Comparison of ENCODE assay signal across 9 mouse cellular contexts in the genomic region with DNA sequence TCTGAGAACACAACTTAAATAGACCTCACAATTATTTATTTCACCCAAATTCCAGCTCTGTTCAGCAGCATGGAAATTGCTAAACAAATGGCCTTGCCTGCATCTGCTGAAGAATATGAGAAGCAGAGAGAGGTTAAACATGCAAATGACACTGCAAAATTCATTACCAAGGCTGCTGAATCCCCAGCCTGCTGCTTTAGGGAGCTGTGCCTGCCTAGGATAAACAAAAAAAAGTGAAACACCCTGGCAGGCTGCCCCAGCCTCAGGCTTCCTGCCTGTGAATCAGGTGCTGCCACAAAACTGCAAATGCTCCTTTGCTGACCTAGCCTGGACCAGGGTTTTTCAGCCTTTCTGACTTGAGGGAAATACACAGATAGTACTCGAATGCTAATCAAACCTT.
DNase-seq lines count a peak whose midpoint lies in the region; ATAC-seq and TF ChIP-seq lines count a peak whose summit lies in the region.
"Had no signal": no experiment of that assay in that cellular context is flagged by ENCODE, and none has a peak within 500 bp of the region (broad histone marks: within the 10 kb centered on the region; RNA-seq: fewer than 3 reads in every experiment).

No protein-coding gene starts in this region.

- no peak overlapping the region for H3K27ac ChIP-seq in kidney, adult 2 months (ENCODE audit: insufficient read depth, low read depth, low read length)
- H3K27ac ChIP-seq in kidney, embryonic 15.5 days: no peak overlapping the region
- H3K27ac ChIP-seq in midbrain, embryonic 14.5 days (replicated peaks; ENCODE audit: low read depth, low read length): peak overlapping the region; percentile 76
- H3K27ac ChIP-seq: lung, embryonic 15.5 days had no signal

- H3K9me3 ChIP-seq in kidney, embryonic 15.5 days (replicated peaks): no peaks in the 10 kb centered on the region
- no peaks in the 10 kb centered on the region for H3K9me3 ChIP-seq in midbrain, embryonic 14.5 days (ENCODE audit: control insufficient read depth, low read length)
- H3K9me3 ChIP-seq: lung, embryonic 15.5 days had no signal

- H3K4me3 ChIP-seq in kidney, adult 2 months (ENCODE audit: insufficient read depth, low read depth, low read length): no peak overlapping the region
- no peak overlapping the region for H3K4me3 ChIP-seq in kidney, embryonic 15.5 days (replicated peaks)
- no peak overlapping the region for H3K4me3 ChIP-seq in midbrain, embryonic 14.5 days (replicated peaks; ENCODE audit: low read depth, low read length)
- H3K4me3 ChIP-seq: lung, embryonic 15.5 days had no signal

- ATAC-seq in kidney, embryonic 15.5 days (replicated peaks; ENCODE audit: low FRiP score): no peak
- ATAC-seq in midbrain, embryonic 14.5 days (ENCODE audit: low FRiP score, low TSS enrichment): peak; percentile 53; the same call in 1 of the 2 replicates

- peak; percentile 20 for DNase-seq in kidney, adult 2 months
- peak; percentile 2 for DNase-seq in adrenal gland, adult 8-10 months
- DNase-seq in cerebellum, postnatal 25 days: peak; percentile 90 to 93
- DNase-seq in midbrain, embryonic 14.5 days: peak; percentile 71
- DNase-seq in retina, postnatal 1 day: no peak
- no peak for DNase-seq in ovary, postnatal 14 days (ENCODE audit: low spot score)
- DNase-seq in gastrocnemius, adult 18-20 months (ENCODE audit: low spot score): no peak

- no peaks in the 10 kb centered on the region for H3K36me3 ChIP-seq in kidney, adult 2 months (ENCODE audit: control insufficient read depth, insufficient read depth, low read length)
- H3K36me3 ChIP-seq in kidney, embryonic 15.5 days: no peaks in the 10 kb centered on the region
- no peaks in the 10 kb centered on the region for H3K36me3 ChIP-seq in midbrain, embryonic 14.5 days (ENCODE audit: control insufficient read depth, insufficient read depth, low read length)
- H3K36me3 ChIP-seq: lung, embryonic 15.5 days had no signal

- WGBS in kidney, adult 2 months: 55% methylated on average over 1 of the region's 1 CpGs
- 83% methylated on average over 1 of the region's 1 CpGs for WGBS in kidney, embryonic 15.5 days
- 53% methylated on average over 1 of the region's 1 CpGs for WGBS in midbrain, embryonic 14.5 days

- no peaks in the 10 kb centered on the region for H3K27me3 ChIP-seq in kidney, adult 2 months (replicated peaks; ENCODE audit: control insufficient read depth, insufficient read depth, low read length)
- no peaks in the 10 kb centered on the region for H3K27me3 ChIP-seq in kidney, embryonic 15.5 days
- no peaks in the 10 kb centered on the region for H3K27me3 ChIP-seq in midbrain, embryonic 14.5 days (ENCODE audit: control insufficient read depth, insufficient read depth, low read length)
- H3K27me3 ChIP-seq: lung, embryonic 15.5 days had no signal

- no peak for TF ChIP-seq CTCF in kidney, adult 2 months (conservative IDR thresholded peaks at IDR 0.05; ENCODE audit: insufficient read depth, insufficient read length, low read depth, low read length)

- H3K4me1 ChIP-seq in kidney, adult 2 months (ENCODE audit: control insufficient read depth, insufficient read depth, low read length): no peaks in the 10 kb centered on the region
- H3K4me1 ChIP-seq in kidney, embryonic 15.5 days: no peaks in the 10 kb centered on the region
- peaks cover 22% of the 10 kb centered on the region for H3K4me1 ChIP-seq in midbrain, embryonic 14.5 days (ENCODE audit: control insufficient read depth, insufficient read depth, low read length)
- H3K4me1 ChIP-seq: lung, embryonic 15.5 days had no signal

- no peak overlapping the region for H3K9ac ChIP-seq in kidney, embryonic 15.5 days
- no peak overlapping the region for H3K9ac ChIP-seq in midbrain, embryonic 14.5 days (replicated peaks; ENCODE audit: low read length)
- H3K9ac ChIP-seq: lung, embryonic 15.5 days had no signal

- TF ChIP-seq POLR2A in kidney, adult 2 months (IDR thresholded peaks at IDR 0.05; ENCODE audit: low read depth, low read length): no peak

- no peak overlapping the region for H3K4me2 ChIP-seq in kidney, embryonic 15.5 days
- H3K4me2 ChIP-seq in midbrain, embryonic 14.5 days (ENCODE audit: low read length): no peak overlapping the region
- H3K4me2 ChIP-seq: lung, embryonic 15.5 days had no signal

Comparison
In these comparisons a context has a peak if more than half of its experiments do, and no peak if none do; other contexts are left out.
1. DNase-seq: peak in kidney, adult 2 months (single experiment), adrenal gland, adult 8-10 months (single experiment), cerebellum, postnatal 25 days (2 of 2) and midbrain, embryonic 14.5 days (single experiment); none in retina, postnatal 1 day (single experiment), ovary, postnatal 14 days (single experiment) and gastrocnemius, adult 18-20 months (single experiment).